Mouse (Mus musculus) midbrain, embryonic 16.5 days (tissue): ENCODE data around the gene Pgm5. TPM values are rescaled to one million over a fixed set of nuclear protein-coding genes. Genes with fewer than 3 reads are reported as not detected.

Experiments used
- ATAC-seq: fragments of 200-750 bp; cut with Nextera tagmentation; 2 replicates; pipeline ENCODE4 v1.8.0; 2017; ENCODE audit warnings: moderate TSS enrichment
- H3K27ac ChIP-seq: fragments of 300-500 bp; sonication (generic); 2 replicates; pipeline ENCODE4 v1.5.1; 2014; ENCODE audit warnings: mild to moderate bottlenecking, low read length, mixed read lengths
- H3K27me3 ChIP-seq: fragments of 300-500 bp; sonication (generic); 2 replicates; pipeline ENCODE4 v1.6.1; 2014; ENCODE audit warnings: low read depth, low read length, mixed read lengths; ENCODE audit not compliant: control insufficient read depth, insufficient read depth
- H3K36me3 ChIP-seq: fragments of 300-500 bp; sonication (generic); 2 replicates; pipeline ENCODE4 v1.6.1; 2014; ENCODE audit warnings: mild to moderate bottlenecking, low read length, moderate library complexity, mixed read lengths; ENCODE audit not compliant: control insufficient read depth, insufficient read depth
- H3K4me1 ChIP-seq: fragments of 300-500 bp; sonication (generic); 2 replicates; pipeline ENCODE4 v1.6.1; 2014; ENCODE audit warnings: mild to moderate bottlenecking, low read length, mixed read lengths; ENCODE audit not compliant: control insufficient read depth, insufficient read depth
- H3K4me2 ChIP-seq: fragments of 300-500 bp; sonication (generic); 2 replicates; pipeline ENCODE4 v1.6.1; 2014; ENCODE audit warnings: mild to moderate bottlenecking, low read length, mixed read lengths
- H3K4me3 ChIP-seq: fragments of 300-500 bp; sonication (generic); 2 replicates; pipeline ENCODE4 v1.5.1; 2014; ENCODE audit warnings: low read depth, mild to moderate bottlenecking, low read length, moderate library complexity, mixed read lengths
- H3K9ac ChIP-seq: fragments of 300-500 bp; sonication (generic); 2 replicates; pipeline ENCODE4 v1.6.1; 2014; ENCODE audit warnings: low read depth, low read length, mixed read lengths
- H3K9me3 ChIP-seq: fragments of 300-500 bp; sonication (generic); replicated peaks from 2 replicates; pipeline ENCODE4 v1.6.1; 2014; ENCODE audit warnings: mild to moderate bottlenecking, low read length, mixed read lengths; ENCODE audit not compliant: control insufficient read depth, poor library complexity, severe bottlenecking
- WGBS: fragments of 180-500 bp; shearing (Covaris S2); extraction: QIAGEN DNeasy Blood & Tissue Kit; methylation state at CpG from one replicate; pipeline ENCODE4 v1.1.7; 2014; 5-methylcytosine and 5-hydroxymethylcytosine counted together
- polyA plus RNA-seq: library from polyadenylated mRNA; unstranded; fragments of >200 nt; fragmentation: Nextera tagmentation; extraction: Ambion mirVana; gene quantifications from 2 replicates; pipeline ENCODE4 v1.2.1, GENCODE M21; 2015

The Pgm5 gene
- polyA plus RNA-seq, 1 experiment from 2014 or later: 0.83 TPM

- no peak overlapping the region for H3K4me2 ChIP-seq
- WGBS: 89% methylated on average over 4 of the region's 4 CpGs
- H3K36me3 ChIP-seq: no peaks in the 10 kb centered on the region
- no peaks in the 10 kb centered on the region for H3K9me3 ChIP-seq
- H3K4me1 ChIP-seq: no peaks in the 10 kb centered on the region
- H3K27ac ChIP-seq: no peak overlapping the region
- no peak for ATAC-seq
- H3K4me3 ChIP-seq: no peak overlapping the region
- H3K9ac ChIP-seq: no peak overlapping the region
- H3K27me3 ChIP-seq: no peaks in the 10 kb centered on the region
Measured at GRCm38 (mm10) chr19:24824517-24824916, 37.1 kb downstream of the Pgm5 start.

GRCm38 (mm10) chr19:24815661-24816221, 45.9 kb downstream of the Pgm5 start:
- Histone ChIP-seq H3K27me3 (no peaks in the 10 kb centered on the region), H3K4me1 (no peaks in the 10 kb centered on the region)

DNA sequence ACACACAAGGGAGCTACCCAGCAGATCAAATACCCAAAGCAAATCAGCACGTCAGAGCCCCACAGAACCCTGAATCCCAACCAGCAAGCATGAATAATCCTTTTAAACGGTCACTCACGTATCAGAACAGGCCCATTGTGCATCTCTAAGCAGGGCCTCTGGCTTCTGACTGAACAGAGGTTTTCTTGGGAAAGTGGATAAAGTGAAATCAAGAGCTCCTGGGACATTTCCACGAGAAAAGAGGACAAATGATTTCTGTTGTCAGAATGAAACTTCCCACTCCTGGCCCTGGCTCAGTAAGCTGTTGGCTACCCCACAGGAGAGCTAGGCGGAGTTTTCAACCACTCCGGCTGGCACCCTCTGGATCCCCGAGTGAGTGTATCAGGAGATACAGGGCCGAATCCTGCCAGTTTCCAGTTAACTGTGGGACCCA, 48.8 kb downstream of the Pgm5 start:
- peak; percentile 82 for ATAC-seq
- WGBS: 18% methylated on average over 8 of the region's 8 CpGs
- Histone ChIP-seq H3K27ac (no peak overlapping the region), H3K4me1 (no peaks in the 10 kb centered on the region), H3K9me3 (no peaks in the 10 kb centered on the region; the same call in 1 of the 2 replicates), H3K9ac (no peak overlapping the region), H3K4me2 (no peak overlapping the region), H3K27me3 (peaks cover 3% of the 10 kb centered on the region; the same call in 1 of the 2 replicates), H3K36me3 (no peaks in the 10 kb centered on the region), H3K4me3 (no peak overlapping the region)

More at GRCm38 (mm10) chr19:24815661-24816221, 45.9 kb downstream of the Pgm5 start:
- Histone ChIP-seq H3K9ac (no peak overlapping the region), H3K36me3 (no peaks in the 10 kb centered on the region), H3K9me3 (peaks cover 3% of the 10 kb centered on the region; the same call in 1 of the 2 replicates), H3K27ac (no peak overlapping the region), H3K4me3 (no peak overlapping the region), H3K4me2 (no peak overlapping the region)
- no peak for ATAC-seq
- WGBS: 73% methylated on average over 12 of the region's 12 CpGs

DNA sequence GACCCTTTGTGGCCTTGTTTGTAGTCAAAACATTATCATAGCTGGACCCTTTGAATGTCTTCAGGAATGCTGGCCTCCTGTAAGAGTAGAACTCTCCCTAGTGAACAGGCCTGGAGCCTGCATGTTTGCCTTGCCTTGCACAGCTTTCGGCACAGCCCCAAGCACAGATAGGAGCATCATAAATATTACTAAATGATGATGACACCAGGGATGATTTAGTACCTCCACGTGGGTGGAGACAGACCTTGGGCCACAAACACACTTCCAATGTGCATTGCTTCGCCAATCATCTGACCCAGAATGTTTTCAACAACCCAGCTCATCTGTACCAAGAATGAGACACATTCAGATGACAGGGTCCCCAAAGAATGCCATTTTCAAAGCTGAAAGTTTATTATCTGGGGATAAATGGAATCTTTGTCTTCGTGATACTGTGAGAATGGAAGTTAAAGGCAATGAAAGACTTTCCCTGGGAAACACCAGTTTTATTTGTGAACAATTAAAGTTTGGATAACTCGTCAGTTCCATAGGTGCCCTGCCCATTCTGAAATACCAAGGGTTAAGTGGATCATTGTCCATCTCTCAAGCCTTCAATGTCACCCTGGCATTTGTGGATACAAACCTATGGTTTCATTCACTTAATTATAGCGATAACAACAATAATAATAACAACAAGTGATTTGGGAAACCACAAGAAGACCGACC, 49.4 kb downstream of the Pgm5 start:
- no peak for ATAC-seq
- no peaks in the 10 kb centered on the region for H3K4me1 ChIP-seq
- H3K27me3 ChIP-seq: peaks cover 5% of the 10 kb centered on the region; the same call in 1 of the 2 replicates
- no peak overlapping the region for H3K4me3 ChIP-seq
- no peak overlapping the region for H3K9ac ChIP-seq
- no peaks in the 10 kb centered on the region for H3K36me3 ChIP-seq
- no peaks in the 10 kb centered on the region for H3K9me3 ChIP-seq
- WGBS: 38% methylated on average over 7 of the region's 7 CpGs
- H3K4me2 ChIP-seq: no peak overlapping the region
- H3K27ac ChIP-seq: no peak overlapping the region

DNA sequence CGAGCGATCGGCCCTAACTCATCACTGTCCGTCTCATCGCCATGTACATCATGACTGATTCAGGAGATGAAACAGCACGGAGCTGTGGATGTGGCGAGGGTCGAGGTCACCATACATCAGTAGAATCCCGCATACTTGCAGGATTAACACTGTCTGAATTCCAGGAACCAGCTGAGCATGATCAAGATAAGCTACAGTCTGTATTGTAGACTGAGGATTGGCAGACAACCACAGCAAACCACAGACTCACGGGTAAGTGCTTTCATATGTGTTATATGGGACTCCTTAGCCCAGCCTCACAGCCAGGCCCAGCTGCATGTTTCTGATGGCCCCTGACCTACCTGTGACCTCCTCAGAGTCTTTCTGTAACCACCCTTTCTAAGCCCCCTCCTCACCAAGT, 50.2 kb downstream of the Pgm5 start:
- no peaks in the 10 kb centered on the region for H3K9me3 ChIP-seq
- no peaks in the 10 kb centered on the region for H3K4me1 ChIP-seq
- H3K4me2 ChIP-seq: no peak overlapping the region
- H3K36me3 ChIP-seq: no peaks in the 10 kb centered on the region
- H3K4me3 ChIP-seq: no peak overlapping the region
- peaks cover 5% of the 10 kb centered on the region; the same call in 1 of the 2 replicates for H3K27me3 ChIP-seq
- no peak for ATAC-seq
- H3K27ac ChIP-seq: no peak overlapping the region
- WGBS: 70% methylated on average over 10 of the region's 10 CpGs
- no peak overlapping the region for H3K9ac ChIP-seq

GRCm38 (mm10) chr19:24806013-24806412, 55.6 kb downstream of the Pgm5 start:
- WGBS: 89% methylated on average over 3 of the region's 3 CpGs
- Histone ChIP-seq H3K9ac (no peak overlapping the region), H3K36me3 (no peaks in the 10 kb centered on the region), H3K4me1 (no peaks in the 10 kb centered on the region), H3K27me3 (peaks cover 5% of the 10 kb centered on the region; the same call in 1 of the 2 replicates), H3K27ac (no peak overlapping the region), H3K4me3 (no peak overlapping the region), H3K4me2 (no peak overlapping the region), H3K9me3 (no peaks in the 10 kb centered on the region; the same call in 1 of the 2 replicates)
- ATAC-seq: no peak

DNA sequence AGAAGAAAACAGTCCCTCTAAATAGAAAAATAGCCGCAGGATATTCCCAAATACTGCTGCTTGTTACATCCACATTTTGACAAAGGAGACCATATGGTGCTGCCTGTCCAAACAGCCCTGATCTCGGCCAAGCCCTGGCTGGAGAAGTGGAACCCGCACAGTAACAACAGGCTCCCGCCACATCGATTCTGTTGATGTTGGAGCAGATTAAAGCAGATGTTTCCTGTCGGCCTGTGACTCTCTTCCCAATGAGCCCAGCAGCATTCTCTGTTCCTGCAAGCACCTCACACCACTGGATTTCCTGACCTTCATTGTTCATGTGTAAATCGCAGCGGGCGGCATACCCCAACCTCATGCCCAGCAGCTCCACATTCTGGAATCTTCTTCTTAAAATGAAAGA, 64.0 kb downstream of the Pgm5 start:
- H3K4me3 ChIP-seq: no peak overlapping the region
- no peak overlapping the region for H3K4me2 ChIP-seq
- ATAC-seq: no peak
- no peak overlapping the region for H3K27ac ChIP-seq
- H3K4me1 ChIP-seq: no peaks in the 10 kb centered on the region
- H3K9me3 ChIP-seq: no peaks in the 10 kb centered on the region
- H3K27me3 ChIP-seq: no peaks in the 10 kb centered on the region; the same call in 1 of the 2 replicates
- H3K36me3 ChIP-seq: no peaks in the 10 kb centered on the region
- 73% methylated on average over 9 of the region's 9 CpGs for WGBS
- no peak overlapping the region for H3K9ac ChIP-seq

DNA sequence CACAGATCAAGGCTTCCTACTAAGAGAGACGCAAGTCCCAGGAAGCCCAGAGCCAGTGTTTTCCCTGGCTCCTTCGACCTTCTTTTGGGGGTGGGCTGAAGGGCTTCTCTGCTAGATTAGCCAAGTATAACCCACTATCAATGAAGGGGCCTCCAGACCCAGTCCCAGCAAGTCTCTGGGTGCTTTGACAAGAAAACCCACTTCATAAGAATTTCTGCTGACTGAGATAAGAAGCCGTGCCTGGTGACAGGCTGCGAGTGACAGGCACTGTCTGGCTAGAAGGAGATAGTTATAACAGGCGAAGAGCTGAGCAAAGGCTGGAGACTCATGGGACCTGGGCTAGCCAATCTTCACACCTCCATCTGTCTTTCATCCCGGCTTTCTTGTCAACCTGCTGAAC, 67.3 kb downstream of the Pgm5 start:
- Histone ChIP-seq H3K9ac (no peak overlapping the region), H3K4me3 (no peak overlapping the region), H3K4me2 (no peak overlapping the region), H3K9me3 (no peaks in the 10 kb centered on the region), H3K27me3 (no peaks in the 10 kb centered on the region), H3K36me3 (no peaks in the 10 kb centered on the region), H3K27ac (no peak overlapping the region), H3K4me1 (no peaks in the 10 kb centered on the region)
- ATAC-seq: no peak
- WGBS: 71% methylated on average over 6 of the region's 6 CpGs

- Histone ChIP-seq H3K9ac (no peak overlapping the region), H3K4me2 (no peak overlapping the region), H3K27me3 (no peaks in the 10 kb centered on the region), H3K4me3 (no peak overlapping the region), H3K36me3 (no peaks in the 10 kb centered on the region), H3K9me3 (no peaks in the 10 kb centered on the region), H3K27ac (no peak overlapping the region), H3K4me1 (no peaks in the 10 kb centered on the region)
- no peak for ATAC-seq
- 80% methylated on average over 9 of the region's 9 CpGs for WGBS
Measured at GRCm38 (mm10) chr19:24793545-24794139, 68.0 kb downstream of the Pgm5 start.
